Mouse (Mus musculus) brain, embryonic 14.5 days (tissue): ENCODE data around the gene Myo6. TPM values are rescaled to one million over a fixed set of nuclear protein-coding genes. Genes with fewer than 3 reads are reported as not detected.

Source experiments
- DNase-seq: peaks from one replicate; pipeline ENCODE4 v3.0.0-alpha.2; 2011; ENCODE audit warnings: low read depth
- CTCF ChIP-seq: fragments of 200-500 bp; IDR thresholded peaks from 2 replicates; pipeline ENCODE4 v1.5.1; 2012; ENCODE audit warnings: inconsistent platforms, mild to moderate bottlenecking, moderate library complexity, borderline replicate concordance; ENCODE audit not compliant: insufficient read depth, insufficient read length; ENCODE audit errors: extremely low read depth
- POLR2A ChIP-seq: fragments of 200-500 bp; IDR thresholded peaks from 2 replicates; pipeline ENCODE4 v1.6.1; 2012; ENCODE audit warnings: mild to moderate bottlenecking, inconsistent platforms, borderline replicate concordance; ENCODE audit not compliant: poor library complexity, insufficient read depth, insufficient read length, severe bottlenecking; ENCODE audit errors: extremely low read depth
- polyA plus RNA-seq: library from polyadenylated mRNA; depleted of rRNA; stranded (reverse); fragments of >200 nt; gene quantifications from 2 replicates; pipeline ENCODE4 v1.2.3, GENCODE M21; 2012

Myo6 gene
- polyA plus RNA-seq, 1 experiment: 17.1 TPM

DNA sequence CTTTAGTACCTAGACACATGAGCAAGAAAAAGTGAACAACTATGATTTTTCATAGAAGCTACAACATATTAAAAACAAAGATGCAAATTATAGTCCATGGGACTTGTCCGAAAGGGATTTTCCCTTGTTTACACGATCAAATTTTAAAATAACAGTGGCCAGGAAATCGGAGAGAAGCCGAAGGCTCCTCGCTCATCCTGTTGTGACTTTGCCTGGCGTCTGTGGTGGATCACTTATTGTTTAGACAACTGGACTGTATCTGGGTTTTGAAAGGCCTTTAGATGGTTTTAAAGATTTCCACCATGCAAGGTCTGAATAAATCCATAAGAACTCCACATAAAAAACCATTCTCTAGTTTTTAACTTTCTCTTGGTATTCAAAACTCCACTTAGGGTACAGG is 1.6 kb downstream of the Myo6 start:
- no peak for TF ChIP-seq CTCF
- TF ChIP-seq POLR2A: no peak
- DNase-seq: no peak

DNA sequence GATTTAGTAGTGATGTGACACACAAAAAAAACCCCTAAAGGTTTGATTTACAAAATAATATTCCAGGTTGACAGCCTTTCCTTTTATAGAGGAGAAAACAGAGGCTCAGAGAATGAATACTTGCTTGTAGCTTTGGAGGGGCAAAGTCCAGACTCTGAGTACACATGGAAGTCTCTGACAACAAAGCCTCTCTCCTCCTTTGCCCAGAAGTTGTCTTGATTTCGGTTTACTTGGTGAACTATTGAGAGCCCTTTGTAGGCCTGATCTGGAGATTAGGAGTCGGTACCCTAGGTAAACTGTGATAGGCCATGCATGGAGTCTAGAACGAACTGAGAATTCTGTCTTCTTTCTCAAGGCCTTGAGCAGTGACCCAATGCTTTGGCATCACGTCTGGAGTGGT is 2.3 kb downstream of the Myo6 start:
- no peak for DNase-seq

DNA sequence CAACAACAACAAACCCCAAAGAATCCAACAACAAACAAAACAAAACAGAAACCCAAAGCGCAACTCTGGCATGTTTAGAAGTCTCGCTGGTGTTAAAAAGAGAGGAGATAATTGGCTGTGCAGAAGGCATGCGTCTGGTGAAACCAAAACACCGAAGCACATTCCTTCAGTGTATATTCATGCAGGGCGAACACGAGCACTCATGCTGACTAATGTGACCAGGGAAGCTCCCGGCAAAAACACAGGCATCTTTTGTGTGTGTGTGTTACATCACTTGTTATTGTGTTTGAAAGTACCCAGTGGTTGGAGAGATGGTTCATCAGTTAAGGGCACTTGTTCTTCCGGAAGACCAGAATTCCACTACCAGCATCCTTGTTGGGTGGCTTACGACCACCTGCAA is 4.7 kb downstream of the Myo6 start:
- TF ChIP-seq CTCF: no peak
- DNase-seq: no peak

More for the DNA sequence above, 2.3 kb downstream of the Myo6 start:
- no peak for TF ChIP-seq CTCF
- no peak for TF ChIP-seq POLR2A

DNA sequence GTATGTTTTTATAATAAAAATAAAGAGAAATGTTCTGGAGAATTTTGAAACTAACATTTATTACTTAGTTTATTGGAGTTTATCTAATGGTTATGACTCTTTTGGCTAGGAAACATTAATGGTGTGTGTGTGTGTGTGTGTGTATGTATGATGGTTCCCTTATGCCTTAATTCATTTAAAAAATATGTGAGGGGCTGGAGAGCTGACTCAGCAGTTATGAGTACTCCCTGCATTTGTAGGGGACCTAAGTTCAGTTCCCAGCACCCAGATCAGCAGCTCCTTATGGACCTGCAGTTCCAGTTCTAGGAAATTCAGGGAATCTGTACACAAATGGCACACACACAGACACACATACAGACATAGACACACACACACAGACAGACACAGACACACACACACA is 6.4 kb downstream of the Myo6 start:
- TF ChIP-seq POLR2A: no peak
- no peak for TF ChIP-seq CTCF
- DNase-seq: no peak

DNA sequence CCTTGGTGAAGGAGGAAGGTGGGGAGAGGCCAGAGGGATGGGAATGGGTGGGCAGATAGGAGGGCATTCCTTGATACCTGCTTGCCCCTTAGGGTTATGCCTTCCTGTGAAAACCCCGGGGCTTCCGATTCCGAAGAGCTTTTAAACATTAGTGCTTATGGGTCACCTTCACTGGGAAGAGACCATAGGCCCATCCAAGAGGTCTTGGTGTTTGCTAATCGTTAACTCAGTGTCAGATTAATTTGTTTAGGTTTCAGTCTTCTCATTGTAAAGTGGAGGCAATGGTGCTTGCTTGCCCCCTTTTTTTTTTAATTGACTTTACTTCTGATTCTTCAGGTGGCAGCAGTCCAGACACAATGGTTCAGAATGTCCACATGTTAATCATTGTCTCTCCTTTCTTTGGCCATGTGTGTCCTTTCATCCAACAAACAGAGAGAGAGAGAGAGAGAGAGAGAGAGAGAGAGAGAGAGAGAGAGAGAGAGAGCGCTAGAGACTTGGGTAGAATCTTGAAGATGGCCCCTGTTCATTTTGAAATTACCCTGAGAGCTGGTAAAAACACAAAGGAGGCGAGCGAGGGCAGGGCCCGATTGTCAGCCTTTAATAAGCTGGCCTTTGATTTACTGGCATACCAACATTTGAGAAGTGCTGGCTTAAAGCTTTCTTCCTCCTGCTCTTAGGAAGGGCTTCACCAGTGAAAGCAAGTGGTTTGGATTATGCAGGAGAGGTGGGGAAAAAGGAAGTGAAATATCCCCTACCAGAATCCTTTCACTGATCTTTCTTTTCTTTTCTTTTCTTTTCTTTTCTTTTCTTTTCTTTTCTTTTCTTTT is 7.8 kb downstream of the Myo6 start:
- DNase-seq: no peak
- TF ChIP-seq POLR2A (no peak), CTCF (no peak)

DNA sequence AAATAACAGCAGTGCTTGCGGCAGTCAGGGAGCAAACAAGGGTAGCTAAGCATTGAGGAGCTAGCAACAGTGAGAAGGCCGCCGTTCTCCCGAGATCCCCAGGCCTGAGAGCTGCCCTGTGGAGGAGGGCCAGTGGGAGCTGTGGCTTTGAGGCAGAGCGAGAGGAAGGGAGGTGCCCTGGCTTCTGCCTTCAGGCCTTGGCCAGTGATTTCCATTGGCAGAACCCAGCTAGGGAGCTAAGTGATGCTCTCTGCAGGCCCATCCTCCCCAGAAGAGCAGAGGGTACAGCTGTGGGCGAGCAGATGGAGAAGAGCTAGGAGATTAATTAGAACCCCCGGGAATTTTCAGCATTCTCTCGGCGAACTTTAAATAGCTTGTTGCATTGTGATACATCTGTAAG is 8.8 kb downstream of the Myo6 start:
- TF ChIP-seq POLR2A (no peak), CTCF (no peak)
- DNase-seq: peak; percentile 52

DNA sequence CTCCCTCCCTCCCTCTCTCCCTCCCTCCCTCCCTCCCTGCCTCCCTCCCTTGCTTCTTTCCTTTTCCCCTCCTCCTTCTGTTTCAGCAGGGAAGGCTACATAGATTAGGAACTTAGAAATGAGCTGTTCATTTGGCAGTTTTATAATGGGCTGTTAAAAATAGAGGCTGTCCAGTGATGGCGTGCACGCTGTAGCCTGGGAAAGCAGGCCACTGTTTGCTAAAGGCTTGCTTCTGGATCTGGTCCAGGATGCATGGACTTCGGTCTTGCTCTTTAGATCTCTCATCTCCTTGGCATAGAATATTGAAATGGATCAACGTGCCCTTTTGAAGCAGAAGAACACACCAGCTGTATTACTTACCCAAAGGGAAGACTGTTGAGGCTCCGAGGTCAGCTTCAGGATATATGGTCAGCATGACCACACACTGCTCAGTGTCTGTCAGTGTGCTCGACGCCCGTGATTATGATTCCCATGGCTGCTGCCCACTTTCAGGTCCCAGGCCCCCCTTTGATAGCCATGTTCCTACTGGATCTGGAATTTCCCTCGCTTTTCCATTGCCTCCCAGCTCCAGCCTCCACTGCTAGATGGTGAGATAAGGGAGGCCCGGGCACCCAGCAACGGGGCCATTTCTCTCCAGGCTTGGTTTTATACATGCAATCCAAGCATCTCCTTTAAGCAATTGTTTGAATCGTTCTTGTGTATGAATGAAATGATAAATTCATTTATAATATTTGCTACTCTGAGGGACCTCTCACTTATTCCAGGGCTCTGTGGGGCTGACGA is 12.1 kb downstream of the Myo6 start:
- DNase-seq: peak; percentile 36
- no peak for TF ChIP-seq POLR2A
- TF ChIP-seq CTCF: no peak

DNA sequence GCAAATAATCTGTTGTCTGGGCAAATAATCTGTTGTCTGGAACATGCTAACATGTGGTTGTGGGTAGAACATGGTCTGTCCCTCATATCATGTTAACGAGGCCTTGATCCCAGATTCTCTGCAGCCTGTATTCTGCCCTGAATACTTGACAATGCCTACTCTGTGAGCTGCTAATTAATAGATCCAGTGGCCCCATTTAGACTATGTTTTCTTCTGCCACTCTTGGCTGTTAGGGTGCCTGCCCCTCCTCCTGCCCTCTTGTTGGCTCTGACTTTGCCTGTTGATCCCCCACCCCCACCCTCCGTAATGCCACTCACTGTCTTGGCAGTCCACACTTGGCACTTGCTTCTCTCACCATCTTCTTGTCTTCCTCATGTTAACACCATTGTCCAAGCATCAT is 13.8 kb downstream of the Myo6 start:
- DNase-seq: peak; percentile 56
- TF ChIP-seq CTCF: no peak
- no peak for TF ChIP-seq POLR2A

DNA sequence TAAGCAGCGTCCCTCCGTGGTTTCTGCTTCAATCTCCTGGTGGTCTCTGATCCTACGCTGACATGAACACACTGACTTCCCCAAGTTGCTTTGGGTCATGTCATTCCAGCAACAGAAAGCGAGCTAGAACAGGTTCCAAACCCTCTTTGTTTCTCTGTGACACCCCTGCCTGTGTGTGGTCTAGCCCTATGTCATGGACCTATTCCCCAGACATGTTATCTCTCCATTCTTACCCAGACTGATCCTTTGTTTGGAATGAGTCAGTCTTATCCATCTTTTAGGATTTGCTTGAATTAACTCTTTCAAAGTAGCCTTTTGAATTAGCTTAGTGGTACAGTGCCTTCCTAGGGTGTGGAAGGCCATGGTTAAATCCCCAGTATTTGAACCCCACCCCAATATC is 14.9 kb downstream of the Myo6 start:
- TF ChIP-seq POLR2A (no peak), CTCF (no peak)
- no peak for DNase-seq

DNA sequence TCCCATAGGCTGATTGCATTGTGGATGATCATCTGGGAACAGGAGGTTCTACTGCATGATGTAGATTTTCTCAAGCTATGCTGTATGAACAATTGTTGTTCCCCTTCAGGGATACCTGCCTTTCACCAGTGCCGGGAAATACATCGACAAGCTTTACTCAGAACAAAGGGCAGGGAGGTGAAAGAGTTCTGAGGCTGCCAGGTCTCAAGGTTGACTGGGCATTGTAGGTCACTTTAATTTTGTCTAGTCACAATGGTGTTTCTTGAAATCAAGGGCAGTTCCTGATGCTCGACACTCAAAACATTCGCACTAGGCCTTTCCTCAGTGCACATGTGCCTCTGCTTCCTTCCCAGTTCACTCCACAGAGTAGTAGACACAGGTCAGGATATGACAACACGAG is 15.9 kb downstream of the Myo6 start:
- TF ChIP-seq CTCF: no peak
- TF ChIP-seq POLR2A: no peak
- no peak for DNase-seq

DNA sequence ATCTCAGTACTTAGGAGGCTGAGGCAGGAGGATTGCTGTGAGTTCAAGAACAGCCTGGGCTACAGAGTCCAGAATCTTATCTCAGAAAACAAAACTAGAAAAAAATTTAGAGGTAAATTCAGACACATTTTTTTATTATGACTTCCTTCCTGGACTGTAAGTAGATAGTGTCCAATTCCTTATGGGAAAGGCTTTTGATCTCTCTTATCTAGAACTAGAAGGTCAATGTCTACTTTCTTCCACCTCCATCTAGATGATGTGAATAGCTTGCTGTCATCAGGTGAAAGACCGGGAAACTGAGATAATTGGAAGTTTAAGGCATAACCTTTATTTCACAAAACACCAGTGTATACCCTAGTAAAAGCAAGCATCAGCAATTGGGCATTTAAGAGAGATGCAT is 16.9 kb downstream of the Myo6 start:
- DNase-seq: no peak
- TF ChIP-seq POLR2A (no peak), CTCF (no peak)

DNA sequence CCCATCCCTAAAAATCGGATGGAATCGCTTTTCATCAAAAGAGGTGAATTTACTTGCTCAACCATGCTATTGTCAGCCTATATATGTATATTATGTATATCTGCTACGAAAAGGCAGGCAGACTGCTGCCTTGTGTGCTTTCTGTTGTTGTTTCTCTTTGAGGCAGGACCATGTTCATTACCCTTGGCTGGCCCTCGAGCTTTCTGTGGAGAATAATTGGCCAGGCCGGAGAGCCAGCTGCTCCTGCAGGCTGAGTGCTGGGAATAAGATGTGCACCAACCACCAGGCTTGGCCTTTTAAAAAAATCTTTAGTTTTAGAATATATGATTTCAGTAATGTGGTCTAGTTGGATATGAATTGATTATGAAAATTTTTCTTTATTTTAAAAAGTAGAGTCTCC is 19.3 kb downstream of the Myo6 start:
- DNase-seq: peak; percentile 75
- TF ChIP-seq CTCF: no peak
- TF ChIP-seq POLR2A: no peak

DNA sequence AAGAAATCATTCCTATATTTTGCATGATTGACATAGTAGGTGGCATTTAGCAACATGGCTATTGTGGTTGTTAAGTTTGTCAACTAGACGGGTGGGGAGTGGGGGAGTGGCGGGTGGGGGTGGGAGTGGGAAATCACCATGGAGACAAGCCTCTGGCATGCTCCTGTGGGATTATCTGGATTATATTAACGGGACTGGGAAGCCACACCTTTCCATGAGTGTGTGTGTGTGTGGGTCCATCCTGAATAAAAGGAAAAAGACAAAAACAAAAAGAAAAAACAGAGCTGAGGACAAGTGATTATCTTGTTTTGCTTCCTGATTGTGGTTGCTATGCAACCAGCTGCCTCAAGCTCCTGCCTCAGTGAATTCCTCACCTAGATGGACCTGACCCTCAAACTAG is 20.9 kb downstream of the Myo6 start:
- no peak for DNase-seq

More for the DNA sequence above, 20.9 kb downstream of the Myo6 start:
- TF ChIP-seq POLR2A (no peak), CTCF (no peak)
